Mouse (Mus musculus) small intestine, adult 2 months (tissue): ENCODE data around the gene Kcnh5.

Experiments
- CTCF ChIP-seq: fragments of 200-500 bp; IDR thresholded peaks from 2 replicates; pipeline ENCODE4 v1.5.1; 2012; ENCODE audit warnings: low read depth, mild to moderate bottlenecking, control low read depth, inconsistent platforms, low read length, moderate library complexity, mixed read lengths; ENCODE audit not compliant: insufficient replicate concordance, insufficient read length; ENCODE audit errors: extremely low read depth
- POLR2A ChIP-seq: fragments of 200-500 bp; IDR thresholded peaks from 2 replicates; pipeline ENCODE4 v1.6.1; 2012; ENCODE audit warnings: low read depth, mild to moderate bottlenecking, control low read depth, inconsistent platforms, low read length, moderate library complexity

- TF ChIP-seq CTCF (no peak), POLR2A (no peak)
Measured at GRCm38 (mm10) chr12:74889419-74889818, 287.7 kb downstream of the Kcnh5 start.
